ENCODE assay signal across 8 mouse cellular contexts in genomic region chr17:24477985-24478600, GRCm38 (mm10). TPM values are rescaled to one million over a fixed set of nuclear protein-coding genes. Genes with fewer than 3 reads are reported as not detected.
DNase-seq lines count a peak whose midpoint lies in the region; ATAC-seq and TF ChIP-seq lines count a peak whose summit lies in the region.

No protein-coding gene starts in this region.

- no peak for TF ChIP-seq POLR2A in liver, adult 2 months (IDR thresholded peaks at IDR 0.05; ENCODE audit: extremely low read depth, insufficient read depth, low read length)
- TF ChIP-seq POLR2A in cerebellum, adult 2 months (IDR thresholded peaks at IDR 0.05; ENCODE audit: borderline replicate concordance, insufficient read depth, low read length): no peak

- H3K4me1 ChIP-seq in liver, adult 2 months (ENCODE audit: control insufficient read depth, insufficient read depth, low read length): peaks cover 6% of the 10 kb centered on the region; the same call in 1 of the 2 replicates
- peaks cover 14% of the 10 kb centered on the region for H3K4me1 ChIP-seq in cerebellum, adult 2 months (ENCODE audit: control insufficient read depth, insufficient read depth, low read length)
- H3K4me1 ChIP-seq in hindbrain, embryonic 12.5 days: peaks cover 25% of the 10 kb centered on the region
- H3K4me1 ChIP-seq in liver, embryonic 14.5 days (replicated peaks; ENCODE audit: control insufficient read depth in 2 of 2, insufficient read depth in 2 of 2, low read length in 1 of 2): peaks cover 3 to 15% of the 10 kb centered on the region in 2 experiments

- H3K27me3 ChIP-seq in liver, adult 2 months (ENCODE audit: control insufficient read depth, insufficient read depth, low read length): no peaks in the 10 kb centered on the region
- no peaks in the 10 kb centered on the region for H3K27me3 ChIP-seq in cerebellum, adult 2 months (ENCODE audit: control insufficient read depth, insufficient read depth, low read length)
- H3K27me3 ChIP-seq in hindbrain, embryonic 12.5 days: no peaks in the 10 kb centered on the region
- no peaks in the 10 kb centered on the region for H3K27me3 ChIP-seq in liver, embryonic 14.5 days (ENCODE audit: control insufficient read depth, insufficient read depth, low read length)

- no peak overlapping the region for H3K9ac ChIP-seq in liver, adult 2 months (ENCODE audit: low read depth, low read length)
- peak overlapping the region; percentile 85 for H3K9ac ChIP-seq in hindbrain, embryonic 12.5 days
- peak overlapping the region; percentile 72 for H3K9ac ChIP-seq in liver, embryonic 14.5 days (replicated peaks)

- no peak overlapping the region for H3K27ac ChIP-seq in liver, adult 2 months (replicated peaks; ENCODE audit: insufficient read depth, low read depth, low read length)
- peak overlapping the region; percentile 73 for H3K27ac ChIP-seq in cerebellum, adult 2 months (ENCODE audit: insufficient read depth, low read length)
- H3K27ac ChIP-seq in hindbrain, embryonic 12.5 days: peak overlapping the region; percentile 97; the same call in 1 of the 2 replicates
- H3K27ac ChIP-seq in liver, embryonic 14.5 days: peak overlapping the region; percentile 25; the same call in 1 of the 2 replicates

- no peaks in the 10 kb centered on the region; the same call in 1 of the 2 replicates for H3K36me3 ChIP-seq in liver, adult 2 months (ENCODE audit: control insufficient read depth, insufficient read depth, low read length)
- peaks cover 44% of the 10 kb centered on the region for H3K36me3 ChIP-seq in hindbrain, embryonic 12.5 days
- H3K36me3 ChIP-seq in liver, embryonic 14.5 days (replicated peaks; ENCODE audit: control insufficient read depth, insufficient read depth, low read depth): peaks cover 22% of the 10 kb centered on the region

- H3K79me2 ChIP-seq in liver, adult 2 months (ENCODE audit: control insufficient read depth, insufficient read depth, low read length): no peaks in the 10 kb centered on the region

- H3K4me3 ChIP-seq in liver, adult 2 months (ENCODE audit: insufficient read depth, low read depth, low read length): peak overlapping the region; percentile 80; the same call in 1 of the 2 replicates
- H3K4me3 ChIP-seq in cerebellum, adult 2 months (replicated peaks; ENCODE audit: insufficient read depth, low read depth, low read length): peak overlapping the region; percentile 89
- peak overlapping the region; percentile 76 for H3K4me3 ChIP-seq in hindbrain, embryonic 12.5 days
- peak overlapping the region; percentile 72 to 73 for H3K4me3 ChIP-seq in liver, embryonic 14.5 days (ENCODE audit: insufficient read depth in 1 of 2, low read depth in 2 of 2, low read length in 2 of 2)

- H3K4me2 ChIP-seq in hindbrain, embryonic 12.5 days (replicated peaks): peak overlapping the region; percentile 62
- H3K4me2 ChIP-seq in liver, embryonic 14.5 days (ENCODE audit: low read depth): peak overlapping the region; percentile 88

- peak; percentile 72 for DNase-seq in liver, adult 2 months (ENCODE audit: extremely low read depth, low read depth, low spot score)
- no peak for DNase-seq in liver
- DNase-seq in cerebellum, adult 2 months: peak; percentile 52 to 58
- DNase-seq in liver, embryonic 14.5 days (ENCODE audit: low read depth in 3 of 3, low spot score in 3 of 3): no peak
- no peak for DNase-seq in left cerebral cortex, postnatal 25 days (ENCODE audit: low spot score in 2 of 2)
- DNase-seq in Muller cell, postnatal 12 days (ENCODE audit: inconsistent ontology term): no peak

- intact Hi-C loops in left cerebral cortex, postnatal 25 days (cut with DNase I): loop anchor here (2.0 to 5.0 kb wide), 3 partner anchors 35 to 199 kb away; partner anchors contain the start of gene Traf7

- H3K9me3 ChIP-seq in hindbrain, embryonic 12.5 days (replicated peaks): no peaks in the 10 kb centered on the region
- no peaks in the 10 kb centered on the region for H3K9me3 ChIP-seq in liver, embryonic 14.5 days (ENCODE audit: control insufficient read depth, low read length)

- WGBS in liver, adult 2 months: 26% methylated on average over 11 of the region's 11 CpGs
- WGBS in cerebellum, adult 2 months: 22% methylated on average over 11 of the region's 11 CpGs
- 52% methylated on average over 11 of the region's 11 CpGs for WGBS in hindbrain, embryonic 12.5 days
- 54% methylated on average over 11 of the region's 11 CpGs for WGBS in liver, embryonic 14.5 days (ENCODE audit: insufficient replicate concordance)

- peak; percentile 43 for TF ChIP-seq CTCF in liver, adult 2 months (IDR thresholded peaks at IDR 0.05; ENCODE audit: low read depth, low read length)
- TF ChIP-seq CTCF in cerebellum, adult 2 months (IDR thresholded peaks at IDR 0.05; ENCODE audit: borderline replicate concordance, insufficient read depth, low read depth, low read length): no peak; the same call in 1 of the 2 replicates
- no peak for TF ChIP-seq CTCF in liver, embryonic 14.5 days (IDR thresholded peaks at IDR 0.05; ENCODE audit: low read depth)

- peak; percentile 11 for ATAC-seq in hindbrain, embryonic 12.5 days (ENCODE audit: low FRiP score)
- ATAC-seq in liver, embryonic 14.5 days (ENCODE audit: insufficient read depth): no peak
- no peak; the same call in 1 of the 2 replicates for ATAC-seq in erythroid progenitor cell, adult 5-6 weeks (replicated peaks; ENCODE audit: low FRiP score, poor library complexity, severe bottlenecking)

- TF ChIP-seq EP300 in liver, embryonic 14.5 days (IDR thresholded peaks at IDR 0.05; ENCODE audit: low read depth): no peak

RNA-seq across cellular contexts. Expression of gene Mlst8, which starts 0.8 kb away (rescaled TPM):
- 3.5 and 3.9 TPM in 2 replicates for total RNA-seq in liver, adult 2 months (2014; rRNA removed)
- polyA plus RNA-seq in liver, adult 2 months (2012; rRNA removed): 12.9 and 16.7 TPM in 2 replicates
- 55.9 and 63.5 TPM in 2 replicates for polyA plus RNA-seq in cerebellum, adult 2 months (2012; rRNA removed)
- polyA plus RNA-seq in hindbrain, embryonic 12.5 days (2016; fragmentation: Nextera tagmentation; extraction: Ambion mirVana): 35.2 and 36.9 TPM in 2 replicates
- polyA plus RNA-seq in liver, embryonic 14.5 days (2012; rRNA removed): 13.5 and 18.5 TPM in 2 replicates
- 9.6 and 11.2 TPM in 2 replicates for polyA plus RNA-seq in liver, embryonic 14.5 days (2014; fragmentation: Nextera tagmentation; extraction: Ambion mirVana)
- 6.5 and 27.7 TPM in 2 replicates for total RNA-seq in erythroid progenitor cell, adult 5-6 weeks (2015; ENCODE audit: low replicate concordance)
- 16.8 and 20.5 TPM in 2 replicates for total RNA-seq in erythroid progenitor cell, adult 5-6 weeks (2017; ENCODE audit: low replicate concordance)
- 10 to 100 TPM; 30.0 to 32.2 TPM for total RNA-seq in left cerebral cortex, postnatal 25 days (2021)

RNA-seq across cellular contexts. Expression of gene Bricd5, which starts 4.4 kb away (rescaled TPM):
- total RNA-seq in liver, adult 2 months (2014; rRNA removed): not detected in 2 replicates
- polyA plus RNA-seq in liver, adult 2 months (2012; rRNA removed): 0.24 and 0.67 TPM in 2 replicates
- polyA plus RNA-seq in cerebellum, adult 2 months (2012; rRNA removed): 2.3 TPM in 2 replicates
- 1.2 TPM in 1 of 2 replicates, not detected in the other for polyA plus RNA-seq in hindbrain, embryonic 12.5 days (2016; fragmentation: Nextera tagmentation; extraction: Ambion mirVana)
- 0.29 and 0.30 TPM in 2 replicates for polyA plus RNA-seq in liver, embryonic 14.5 days (2012; rRNA removed)
- polyA plus RNA-seq in liver, embryonic 14.5 days (2014; fragmentation: Nextera tagmentation; extraction: Ambion mirVana): 0.23 TPM in 1 of 2 replicates, not detected in the other
- total RNA-seq in erythroid progenitor cell, adult 5-6 weeks (2015; ENCODE audit: low replicate concordance): not detected in 2 replicates
- 2.1 TPM in 1 of 2 replicates, not detected in the other for total RNA-seq in erythroid progenitor cell, adult 5-6 weeks (2017; ENCODE audit: low replicate concordance)
- total RNA-seq in left cerebral cortex, postnatal 25 days (2021): 1 to 10 TPM; 1.4 to 1.6 TPM

RNA-seq across cellular contexts. Expression of gene Pgp, which starts 7.9 kb away (rescaled TPM):
- total RNA-seq in liver, adult 2 months (2014; rRNA removed): 9.2 and 11.9 TPM in 2 replicates
- polyA plus RNA-seq in liver, adult 2 months (2012; rRNA removed): 25.8 and 26.6 TPM in 2 replicates
- 126 and 133 TPM in 2 replicates for polyA plus RNA-seq in cerebellum, adult 2 months (2012; rRNA removed)
- polyA plus RNA-seq in hindbrain, embryonic 12.5 days (2016; fragmentation: Nextera tagmentation; extraction: Ambion mirVana): 52.5 and 57.3 TPM in 2 replicates
- polyA plus RNA-seq in liver, embryonic 14.5 days (2012; rRNA removed): 37.9 and 38.2 TPM in 2 replicates
- polyA plus RNA-seq in liver, embryonic 14.5 days (2014; fragmentation: Nextera tagmentation; extraction: Ambion mirVana): 70.4 and 76.7 TPM in 2 replicates
- total RNA-seq in erythroid progenitor cell, adult 5-6 weeks (2015; ENCODE audit: low replicate concordance): 28.1 and 48.6 TPM in 2 replicates
- total RNA-seq in erythroid progenitor cell, adult 5-6 weeks (2017; ENCODE audit: low replicate concordance): 35.8 and 43.4 TPM in 2 replicates
- 10 to 100 TPM; 70.2 to 72.3 TPM for total RNA-seq in left cerebral cortex, postnatal 25 days (2021)

RNA-seq across cellular contexts. Expression of gene E4f1, which starts 8.0 kb away (rescaled TPM):
- total RNA-seq in liver, adult 2 months (2014; rRNA removed): 5.6 and 6.7 TPM in 2 replicates
- polyA plus RNA-seq in liver, adult 2 months (2012; rRNA removed): 21.6 and 33.3 TPM in 2 replicates
- 79.4 and 80.6 TPM in 2 replicates for polyA plus RNA-seq in cerebellum, adult 2 months (2012; rRNA removed)
- 35.3 and 39.4 TPM in 2 replicates for polyA plus RNA-seq in hindbrain, embryonic 12.5 days (2016; fragmentation: Nextera tagmentation; extraction: Ambion mirVana)
- polyA plus RNA-seq in liver, embryonic 14.5 days (2012; rRNA removed): 17.1 and 19.9 TPM in 2 replicates
- 4.5 and 5.0 TPM in 2 replicates for polyA plus RNA-seq in liver, embryonic 14.5 days (2014; fragmentation: Nextera tagmentation; extraction: Ambion mirVana)
- 34.8 and 64.5 TPM in 2 replicates for total RNA-seq in erythroid progenitor cell, adult 5-6 weeks (2015; ENCODE audit: low replicate concordance)
- total RNA-seq in erythroid progenitor cell, adult 5-6 weeks (2017; ENCODE audit: low replicate concordance): 24.8 and 28.7 TPM in 2 replicates
- 10 to 100 TPM; 30.4 to 33.2 TPM for total RNA-seq in left cerebral cortex, postnatal 25 days (2021)

RNA-seq across cellular contexts. Expression of gene Caskin1, which starts 10.3 kb away (rescaled TPM):
- total RNA-seq in liver, adult 2 months (2014; rRNA removed): under 0.01 and 0.18 TPM in 2 replicates
- 0.18 and 0.26 TPM in 2 replicates for polyA plus RNA-seq in liver, adult 2 months (2012; rRNA removed)
- 122 and 127 TPM in 2 replicates for polyA plus RNA-seq in cerebellum, adult 2 months (2012; rRNA removed)
- polyA plus RNA-seq in hindbrain, embryonic 12.5 days (2016; fragmentation: Nextera tagmentation; extraction: Ambion mirVana): 24.2 and 25.0 TPM in 2 replicates
- polyA plus RNA-seq in liver, embryonic 14.5 days (2012; rRNA removed): 0.09 and 0.11 TPM in 2 replicates
- 0.08 TPM in 2 replicates for polyA plus RNA-seq in liver, embryonic 14.5 days (2014; fragmentation: Nextera tagmentation; extraction: Ambion mirVana)
- not detected in 2 replicates for total RNA-seq in erythroid progenitor cell, adult 5-6 weeks (2015; ENCODE audit: low replicate concordance)
- not detected in 2 replicates for total RNA-seq in erythroid progenitor cell, adult 5-6 weeks (2017; ENCODE audit: low replicate concordance)
- 100 to 1,000 TPM; 115 to 121 TPM for total RNA-seq in left cerebral cortex, postnatal 25 days (2021)

Comparison
In these comparisons a context has a peak if more than half of its experiments do, and no peak if none do; other contexts are left out.
1. DNase-seq: peak in liver, adult 2 months (single experiment) and cerebellum, adult 2 months (2 of 2); none in liver (single experiment), liver, embryonic 14.5 days (0 of 3), left cerebral cortex, postnatal 25 days (0 of 2) and Muller cell, postnatal 12 days (single experiment).
2. Peak in every context shown above with its lines, with median percentiles within 50 percentile points of each other: H3K4me3 ChIP-seq.